Mouse (Mus musculus) layer of hippocampus, adult 9-11 months (tissue): Measurements from ENCODE around the gene Agpat1.
A peak's percentile ranks its signal among the peaks of the same experiment; 100 is the strongest.

Source experiments
- DNase-seq: peaks from one replicate; pipeline ENCODE4 v3.0.0; 2022

Agpat1 gene

GRCm38 (mm10) chr17:34655581-34655991, 51.5 kb downstream of the Agpat1 start:
- DNase-seq, result peak; percentile 76

GRCm38 (mm10) chr17:34656666-34657065, 52.6 kb downstream of the Agpat1 start:
- DNase-seq, result no peak

GRCm38 (mm10) chr17:34657271-34657670, 53.2 kb downstream of the Agpat1 start:
- no peak for DNase-seq

- DNase-seq, result no peak
Observed at GRCm38 (mm10) chr17:34658145-34658544, 54.1 kb downstream of the Agpat1 start.

GRCm38 (mm10) chr17:34658591-34658990, 54.5 kb downstream of the Agpat1 start:
- DNase-seq, result no peak

- no peak for DNase-seq
Observed at GRCm38 (mm10) chr17:34659181-34659896, 55.3 kb downstream of the Agpat1 start.

DNA sequence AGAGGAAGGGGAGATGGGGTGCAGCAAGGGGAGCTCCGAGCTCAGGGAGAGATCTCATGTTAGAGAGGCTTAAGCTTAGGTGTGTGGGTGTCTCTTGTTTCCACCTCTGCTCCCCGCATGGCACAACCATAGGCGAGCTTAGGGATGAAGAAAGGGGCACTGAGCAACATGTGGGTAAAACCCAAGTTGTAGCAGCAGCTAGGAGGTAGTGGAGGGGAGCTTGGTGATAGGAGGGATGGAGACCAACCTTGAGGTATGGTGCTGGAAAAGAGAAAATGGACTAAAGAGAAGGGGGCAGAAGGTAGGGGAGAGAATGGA, 55.8 kb downstream of the Agpat1 start:
- DNase-seq, result no peak

GRCm38 (mm10) chr17:34660259-34660820, 56.3 kb downstream of the Agpat1 start:
- DNase-seq, result no peak

GRCm38 (mm10) chr17:34661121-34661591, 57.1 kb downstream of the Agpat1 start:
- no peak for DNase-seq

DNA sequence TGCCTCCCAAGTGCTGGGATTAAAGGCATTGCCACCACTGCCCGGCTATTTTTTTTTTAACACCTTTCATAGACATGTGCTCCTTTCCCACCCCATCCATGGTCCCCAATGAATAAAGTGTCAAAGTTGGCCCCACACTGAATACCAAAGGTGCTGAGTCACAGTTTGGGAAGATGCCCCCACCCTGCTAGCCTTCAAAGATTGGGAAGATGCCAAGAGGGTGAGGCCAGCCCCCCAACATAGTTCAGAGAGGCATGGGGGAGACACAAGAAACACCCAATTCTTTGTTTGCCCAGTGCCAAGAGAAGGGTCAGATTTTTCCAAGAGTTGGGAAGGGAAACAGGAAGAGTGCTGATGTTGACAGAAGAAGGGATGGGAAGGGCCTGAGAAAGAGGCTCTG, 58.4 kb downstream of the Agpat1 start:
- no peak for DNase-seq

DNA sequence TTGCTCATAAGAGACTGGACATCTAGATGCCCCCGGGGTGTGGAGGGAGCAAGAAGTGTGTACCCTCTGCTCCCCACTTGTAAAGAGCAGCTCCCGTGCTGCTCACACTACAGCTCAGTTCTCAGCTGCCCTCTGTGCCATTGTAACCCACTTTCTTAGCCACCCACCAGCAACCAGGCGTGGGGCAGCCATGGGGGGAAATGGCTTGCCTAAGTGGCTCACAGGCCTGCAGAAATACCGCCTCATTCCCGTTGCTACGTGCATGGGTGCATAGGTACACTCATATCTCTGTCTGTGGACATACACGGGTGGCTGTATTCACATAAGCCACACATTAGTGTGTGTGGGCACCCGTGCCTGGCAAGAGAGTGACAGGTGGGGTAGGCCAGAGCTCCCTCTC, 58.9 kb downstream of the Agpat1 start:
- DNase-seq, result no peak
